Mouse (Mus musculus) hindbrain, embryonic 14.5 days (tissue): ENCODE measurements around the gene Gm28729. TPM values are rescaled to one million over a fixed set of nuclear protein-coding genes. Genes with fewer than 3 reads are reported as not detected.
"Not testable (repeated sequence)": the region's sequence is repeated elsewhere in the genome, so short reads cannot be mapped to it uniquely, and the experiment has no call there.

Experiments used
- ATAC-seq: fragments of 200-750 bp; cut with Nextera tagmentation; 2 replicates; pipeline ENCODE4 v1.8.0; 2017; ENCODE audit warnings: moderate number of reproducible peaks, mild to moderate bottlenecking, moderate TSS enrichment, moderate library complexity; ENCODE audit not compliant: low FRiP score
- DNase-seq: peaks from one replicate; pipeline ENCODE4 v3.0.0-alpha.2; 2015; ENCODE audit warnings: low spot score
- H3K27ac ChIP-seq: fragments of 300-500 bp; sonication (generic); 2 replicates; pipeline ENCODE4 v1.5.1; 2014; ENCODE audit warnings: mild to moderate bottlenecking, moderate library complexity
- H3K27me3 ChIP-seq: fragments of 300-500 bp; sonication (generic); 2 replicates; pipeline ENCODE4 v1.6.1; 2014; ENCODE audit warnings: mild to moderate bottlenecking, low read length, mixed read lengths; ENCODE audit not compliant: control insufficient read depth, insufficient read depth
- H3K36me3 ChIP-seq: fragments of 300-500 bp; sonication (generic); replicated peaks from 2 replicates; pipeline ENCODE4 v1.6.1; 2014; ENCODE audit not compliant: control insufficient read depth, insufficient read depth
- H3K4me1 ChIP-seq: fragments of 300-500 bp; sonication (generic); replicated peaks from 2 replicates; pipeline ENCODE4 v1.6.1; 2014; ENCODE audit warnings: antibody characterized with exemption, low read length, mixed read lengths; ENCODE audit not compliant: control insufficient read depth, insufficient read depth
- H3K4me2 ChIP-seq: fragments of 300-500 bp; sonication (generic); replicated peaks from 2 replicates; pipeline ENCODE4 v1.6.1; 2014; ENCODE audit warnings: mild to moderate bottlenecking, moderate library complexity
- H3K4me3 ChIP-seq: fragments of 300-500 bp; sonication (generic); replicated peaks from 2 replicates; pipeline ENCODE4 v1.5.1; 2014; ENCODE audit warnings: mild to moderate bottlenecking, low read length
- H3K9ac ChIP-seq: fragments of 300-500 bp; sonication (generic); 2 replicates; pipeline ENCODE4 v1.6.1; 2014
- H3K9me3 ChIP-seq: fragments of 300-500 bp; sonication (generic); 2 replicates; pipeline ENCODE4 v1.6.1; 2016; ENCODE audit warnings: low read length; ENCODE audit not compliant: control insufficient read depth
- whole genome bisulfite sequencing: fragments of 180-500 bp; shearing (Covaris S2); extraction: QIAGEN DNeasy Blood & Tissue Kit; methylation state at CpG from one replicate; pipeline ENCODE4 v1.1.7; 2014; 5-methylcytosine and 5-hydroxymethylcytosine counted together
- polyA plus RNA-seq: library from polyadenylated mRNA; unstranded; fragments of >200 nt; fragmentation: Nextera tagmentation; extraction: Ambion mirVana; gene quantifications from 2 replicates; pipeline ENCODE4 v1.2.1, GENCODE M21; 2014

The Gm28729 gene
- polyA plus RNA-seq, 1 experiment from 2014 or later = 0.44 TPM

GRCm38 (mm10) chr9:96478071-96478888 is 46.8 kb downstream of the Gm28729 start, which contains the start of gene Rnf7:
Gene Rnf7 (minus strand): TSS chr9:96478675.
- H3K27ac ChIP-seq = peak within 1 kb of the TSS; percentile 89
- H3K27me3 ChIP-seq = no peaks in the 10 kb centered on the region
- H3K9me3 ChIP-seq = no peaks in the 10 kb centered on the region
- peaks cover 11% of the 10 kb centered on the region; the same call in 1 of the 2 replicates for H3K36me3 ChIP-seq
- H3K4me3 ChIP-seq = peak within 1 kb of the TSS; percentile 73
- ATAC-seq (peak; percentile 99), DNase-seq (peak; percentile 99)
- peak within 1 kb of the TSS; percentile 83 for H3K9ac ChIP-seq
- under 1% methylated on average over 72 of the region's 74 CpGs for whole genome bisulfite sequencing
- H3K4me1 ChIP-seq = peaks cover 8% of the 10 kb centered on the region
- H3K4me2 ChIP-seq = peak within 1 kb of the TSS; percentile 67

- Histone ChIP-seq H3K4me3 (no peak overlapping the region), H3K9ac (no peak overlapping the region), H3K36me3 (peaks cover 43% of the 10 kb centered on the region), H3K27me3 (no peaks in the 10 kb centered on the region), H3K4me2 (no peak overlapping the region), H3K4me1 (peaks cover 6% of the 10 kb centered on the region), H3K27ac (no peak overlapping the region), H3K9me3 (no peaks in the 10 kb centered on the region)
- DNase-seq (no peak), ATAC-seq (no peak)
- 89% methylated on average over 3 of the region's 3 CpGs for WGBS
Observed at GRCm38 (mm10) chr9:96472356-96472755, 52.7 kb downstream of the Gm28729 start.

GRCm38 (mm10) chr9:96471681-96472080 is 53.4 kb downstream of the Gm28729 start:
- not testable (repeated sequence) for ATAC-seq, DNase-seq, H3K9me3 ChIP-seq, H3K9ac ChIP-seq, H3K4me2 ChIP-seq, H3K4me1 ChIP-seq, H3K27me3 ChIP-seq, H3K4me3 ChIP-seq, H3K27ac ChIP-seq
- H3K36me3 ChIP-seq = peaks cover 49% of the 10 kb centered on the region
- WGBS = 85% methylated on average over 4 of the region's 4 CpGs

GRCm38 (mm10) chr9:96470266-96470974 is 54.6 kb downstream of the Gm28729 start:
- WGBS = 92% methylated on average over 8 of the region's 8 CpGs
- H3K4me1 ChIP-seq = no peaks in the 10 kb centered on the region
- H3K36me3 ChIP-seq = peaks cover 49% of the 10 kb centered on the region
- ATAC-seq (no peak), DNase-seq (no peak)
- H3K9ac ChIP-seq = no peak overlapping the region
- no peak overlapping the region for H3K4me3 ChIP-seq
- no peaks in the 10 kb centered on the region for H3K9me3 ChIP-seq
- H3K27ac ChIP-seq = no peak overlapping the region
- H3K4me2 ChIP-seq = no peak overlapping the region
- H3K27me3 ChIP-seq = no peaks in the 10 kb centered on the region

GRCm38 (mm10) chr9:96469556-96470265 is 55.4 kb downstream of the Gm28729 start:
- DNase-seq (no peak), ATAC-seq (no peak)
- no peak overlapping the region for H3K9ac ChIP-seq
- no peak overlapping the region for H3K4me2 ChIP-seq
- WGBS = 78% methylated on average over 8 of the region's 8 CpGs
- no peaks in the 10 kb centered on the region for H3K27me3 ChIP-seq
- no peak overlapping the region for H3K4me3 ChIP-seq
- no peak overlapping the region for H3K27ac ChIP-seq
- H3K36me3 ChIP-seq = peaks cover 43% of the 10 kb centered on the region
- H3K9me3 ChIP-seq = no peaks in the 10 kb centered on the region
- H3K4me1 ChIP-seq = no peaks in the 10 kb centered on the region

GRCm38 (mm10) chr9:96463708-96464107 is 61.4 kb downstream of the Gm28729 start:
- H3K9ac ChIP-seq = no peak overlapping the region
- WGBS = 55% methylated on average over 10 of the region's 10 CpGs
- no peak overlapping the region for H3K4me3 ChIP-seq
- no peaks in the 10 kb centered on the region for H3K27me3 ChIP-seq
- ATAC-seq (no peak), DNase-seq (no peak)
- peaks cover 19% of the 10 kb centered on the region; the same call in 1 of the 2 replicates for H3K36me3 ChIP-seq
- H3K4me2 ChIP-seq = no peak overlapping the region
- no peaks in the 10 kb centered on the region for H3K4me1 ChIP-seq
- no peak overlapping the region for H3K27ac ChIP-seq
- 0 out of 2 replicates have a peak, but pooled peaks cover 9% of the 10 kb centered on the region for H3K9me3 ChIP-seq

GRCm38 (mm10) chr9:96461607-96462006 is 63.5 kb downstream of the Gm28729 start:
- no peak overlapping the region for H3K4me3 ChIP-seq
- no peak overlapping the region for H3K9ac ChIP-seq
- H3K4me1 ChIP-seq = no peaks in the 10 kb centered on the region
- H3K27me3 ChIP-seq = no peaks in the 10 kb centered on the region
- H3K36me3 ChIP-seq = no peaks in the 10 kb centered on the region; the same call in 1 of the 2 replicates
- ATAC-seq (no peak), DNase-seq (no peak)
- no peak overlapping the region for H3K4me2 ChIP-seq
- WGBS = 57% methylated on average over 1 of the region's 1 CpGs
- no peak overlapping the region for H3K27ac ChIP-seq
- H3K9me3 ChIP-seq = 0 out of 2 replicates have a peak, but pooled peaks cover 9% of the 10 kb centered on the region

- 71% methylated on average over 10 of the region's 10 CpGs for WGBS
- Histone ChIP-seq H3K4me2 (no peak overlapping the region), H3K9ac (no peak overlapping the region), H3K27me3 (no peaks in the 10 kb centered on the region), H3K36me3 (no peaks in the 10 kb centered on the region), H3K4me3 (no peak overlapping the region), H3K27ac (peak overlapping the region; percentile 30; the same call in 1 of the 2 replicates), H3K9me3 (0 out of 2 replicates have a peak, but pooled peaks cover 9% of the 10 kb centered on the region), H3K4me1 (no peaks in the 10 kb centered on the region)
- ATAC-seq (no peak), DNase-seq (no peak)
Observed at GRCm38 (mm10) chr9:96460117-96460865, 64.8 kb downstream of the Gm28729 start.
